Mouse (Mus musculus): Measurements from ENCODE around the gene Tmbim1. TPM values are rescaled to one million over a fixed set of nuclear protein-coding genes. Genes with fewer than 3 reads are reported as not detected.

Gene Tmbim1
- total and polyA plus RNA-seq, 2 experiments from 2014 or later, result 10.5 to 20.7 TPM

- ATAC-seq (ENCODE audit: low FRiP score) (no peak), DNase-seq (ENCODE audit: low spot score) (no peak)
- no peaks in the 10 kb centered on the region for H3K27me3 ChIP-seq (ENCODE audit: insufficient read depth, low read length)
- no peaks in the 10 kb centered on the region for H3K4me1 ChIP-seq (ENCODE audit: insufficient read depth, low read length)
- H3K9me3 ChIP-seq (ENCODE audit: low read length), result no peaks in the 10 kb centered on the region
- peaks cover 11% of the 10 kb centered on the region for H3K36me3 ChIP-seq (ENCODE audit: insufficient read depth, low read length)
- no peak overlapping the region for H3K9ac ChIP-seq (replicated peaks; ENCODE audit: low read length, poor library complexity, severe bottlenecking)
- 47% methylated on average over 9 of the region's 9 CpGs for WGBS
- no peak overlapping the region for H3K27ac ChIP-seq (ENCODE audit: low read depth, low read length)
- no peak for TF ChIP-seq CTCF (IDR thresholded peaks at IDR 0.05)
- H3K4me2 ChIP-seq (ENCODE audit: low read depth, low read length, poor library complexity, severe bottlenecking), result no peak overlapping the region
- no peak overlapping the region for H3K4me3 ChIP-seq (ENCODE audit: low read depth, low read length)
These were observed 30.4 kb downstream of the Tmbim1 start for GRCm38 (mm10) chr1:74275015-74275414.

- Histone ChIP-seq H3K9me3 (ENCODE audit: low read length) (no peaks in the 10 kb centered on the region), H3K4me3 (ENCODE audit: low read depth, low read length) (no peak overlapping the region), H3K4me1 (ENCODE audit: insufficient read depth, low read length) (no peaks in the 10 kb centered on the region), H3K27ac (ENCODE audit: low read depth, low read length) (no peak overlapping the region), H3K27me3 (ENCODE audit: insufficient read depth, low read length) (no peaks in the 10 kb centered on the region), H3K9ac (replicated peaks; ENCODE audit: low read length, poor library complexity, severe bottlenecking) (no peak overlapping the region), H3K36me3 (ENCODE audit: insufficient read depth, low read length) (peaks cover 17% of the 10 kb centered on the region), H3K4me2 (ENCODE audit: low read depth, low read length, poor library complexity, severe bottlenecking) (no peak overlapping the region)
- no peak for TF ChIP-seq CTCF (IDR thresholded peaks at IDR 0.05)
- no peak for ATAC-seq (ENCODE audit: low FRiP score)
- 77% methylated on average over 4 of the region's 4 CpGs for WGBS
- DNase-seq (ENCODE audit: low spot score), result no peak
These were observed 33.8 kb downstream of the Tmbim1 start for GRCm38 (mm10) chr1:74271659-74272058.

GRCm38 (mm10) chr1:74268750-74269149 is 36.7 kb downstream of the Tmbim1 start:
- Histone ChIP-seq H3K27ac (ENCODE audit: low read depth, low read length) (no peak overlapping the region), H3K4me3 (ENCODE audit: low read depth, low read length) (no peak overlapping the region), H3K4me2 (ENCODE audit: low read depth, low read length, poor library complexity, severe bottlenecking) (no peak overlapping the region), H3K27me3 (ENCODE audit: insufficient read depth, low read length) (no peaks in the 10 kb centered on the region), H3K9ac (replicated peaks; ENCODE audit: low read length, poor library complexity, severe bottlenecking) (no peak overlapping the region), H3K9me3 (ENCODE audit: low read length) (no peaks in the 10 kb centered on the region), H3K4me1 (ENCODE audit: insufficient read depth, low read length) (no peaks in the 10 kb centered on the region), H3K36me3 (ENCODE audit: insufficient read depth, low read length) (peaks cover 43% of the 10 kb centered on the region)
- no peak for DNase-seq (ENCODE audit: low spot score)
- ATAC-seq (ENCODE audit: low FRiP score), result no peak
- peak; percentile 24 for TF ChIP-seq CTCF (IDR thresholded peaks at IDR 0.05)
- WGBS, result 87% methylated on average over 8 of the region's 8 CpGs

- DNase-seq (ENCODE audit: low spot score) (no peak), ATAC-seq (ENCODE audit: low FRiP score) (no peak)
- no peaks in the 10 kb centered on the region for H3K9me3 ChIP-seq (ENCODE audit: low read length)
- H3K27ac ChIP-seq (ENCODE audit: low read depth, low read length), result no peak overlapping the region
- no peak for TF ChIP-seq CTCF (IDR thresholded peaks at IDR 0.05)
- 91% methylated on average over 6 of the region's 6 CpGs for WGBS
- H3K4me3 ChIP-seq (ENCODE audit: low read depth, low read length), result no peak overlapping the region
- H3K4me2 ChIP-seq (ENCODE audit: low read depth, low read length, poor library complexity, severe bottlenecking), result no peak overlapping the region
- no peaks in the 10 kb centered on the region for H3K4me1 ChIP-seq (ENCODE audit: insufficient read depth, low read length)
- no peaks in the 10 kb centered on the region for H3K27me3 ChIP-seq (ENCODE audit: insufficient read depth, low read length)
- peaks cover 65% of the 10 kb centered on the region for H3K36me3 ChIP-seq (ENCODE audit: insufficient read depth, low read length)
- H3K9ac ChIP-seq (replicated peaks; ENCODE audit: low read length, poor library complexity, severe bottlenecking), result no peak overlapping the region
These were observed 42.9 kb downstream of the Tmbim1 start for GRCm38 (mm10) chr1:74262510-74262909.

- H3K36me3 ChIP-seq (ENCODE audit: insufficient read depth, low read length), result peaks cover 41% of the 10 kb centered on the region
- no peaks in the 10 kb centered on the region for H3K27me3 ChIP-seq (ENCODE audit: insufficient read depth, low read length)
- H3K27ac ChIP-seq (ENCODE audit: low read depth, low read length), result no peak overlapping the region
- no peaks in the 10 kb centered on the region for H3K4me1 ChIP-seq (ENCODE audit: insufficient read depth, low read length)
- TF ChIP-seq CTCF (IDR thresholded peaks at IDR 0.05), result no peak
- no peaks in the 10 kb centered on the region for H3K9me3 ChIP-seq (ENCODE audit: low read length)
- H3K4me2 ChIP-seq (ENCODE audit: low read depth, low read length, poor library complexity, severe bottlenecking), result no peak overlapping the region
- DNase-seq (ENCODE audit: low spot score), result no peak
- H3K9ac ChIP-seq (replicated peaks; ENCODE audit: low read length, poor library complexity, severe bottlenecking), result no peak overlapping the region
- 79% methylated on average over 4 of the region's 4 CpGs for WGBS
- no peak overlapping the region for H3K4me3 ChIP-seq (ENCODE audit: low read depth, low read length)
- ATAC-seq (ENCODE audit: low FRiP score), result no peak
These were observed 48.6 kb downstream of the Tmbim1 start for GRCm38 (mm10) chr1:74256782-74257181.

GRCm38 (mm10) chr1:74255704-74256345 is 49.6 kb downstream of the Tmbim1 start:
- no peaks in the 10 kb centered on the region for H3K9me3 ChIP-seq (ENCODE audit: low read length)
- no peaks in the 10 kb centered on the region for H3K27me3 ChIP-seq (ENCODE audit: insufficient read depth, low read length)
- no peak overlapping the region for H3K4me3 ChIP-seq (ENCODE audit: low read depth, low read length)
- H3K4me2 ChIP-seq (ENCODE audit: low read depth, low read length, poor library complexity, severe bottlenecking), result no peak overlapping the region
- H3K27ac ChIP-seq (ENCODE audit: low read depth, low read length), result no peak overlapping the region
- no peak for TF ChIP-seq CTCF (IDR thresholded peaks at IDR 0.05)
- H3K36me3 ChIP-seq (ENCODE audit: insufficient read depth, low read length), result peaks cover 51% of the 10 kb centered on the region
- ATAC-seq (ENCODE audit: low FRiP score) (no peak), DNase-seq (ENCODE audit: low spot score) (no peak)
- WGBS, result 97% methylated on average over 8 of the region's 8 CpGs
- H3K9ac ChIP-seq (replicated peaks; ENCODE audit: low read length, poor library complexity, severe bottlenecking), result no peak overlapping the region
- no peaks in the 10 kb centered on the region for H3K4me1 ChIP-seq (ENCODE audit: insufficient read depth, low read length)
